Mouse (Mus musculus): ENCODE measurements around the gene Ssbp4. TPM values are rescaled to one million over a fixed set of nuclear protein-coding genes. Genes with fewer than 3 reads are reported as not detected.

The Ssbp4 gene
- polyA plus RNA-seq, 1 experiment = 84.9 TPM

DNA sequence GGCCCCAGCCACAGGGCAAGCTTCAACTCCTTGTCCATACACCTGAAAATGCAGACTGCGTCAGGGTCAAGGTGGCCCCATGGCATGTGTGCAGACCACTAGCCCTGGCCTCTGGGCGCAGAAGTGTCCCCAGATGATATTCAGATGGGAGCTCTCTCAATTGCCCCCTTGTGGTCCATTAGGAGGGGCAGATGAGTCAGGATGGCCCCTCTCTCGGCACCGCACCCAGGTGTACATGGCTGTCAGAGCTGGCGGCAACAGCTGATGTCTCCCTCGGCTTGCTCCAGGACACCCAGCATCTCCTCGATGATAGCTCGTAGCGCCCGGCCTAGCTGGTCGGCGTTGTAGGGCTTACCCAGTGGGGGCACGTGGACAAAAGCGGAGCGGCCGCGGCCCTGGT, 41.7 kb upstream of the Ssbp4 start:
- DNase-seq = no peak
- Histone ChIP-seq H3K4me3 (ENCODE audit: insufficient read depth, low read depth, low read length) (no peak overlapping the region), H3K36me3 (ENCODE audit: control insufficient read depth, insufficient read depth, low read length) (peaks cover 5% of the 10 kb centered on the region), H3K27me3 (replicated peaks; ENCODE audit: control insufficient read depth, insufficient read depth, low read length) (no peaks in the 10 kb centered on the region), H3K27ac (ENCODE audit: insufficient read depth, low read depth, low read length) (no peak overlapping the region), H3K4me1 (ENCODE audit: control insufficient read depth, insufficient read depth, low read length) (peaks cover 47% of the 10 kb centered on the region)
- 94% methylated on average over 17 of the region's 17 CpGs for WGBS
- no peak for TF ChIP-seq POLR2A (IDR thresholded peaks at IDR 0.05; ENCODE audit: low read depth, low read length)
- no peak for TF ChIP-seq CTCF (conservative IDR thresholded peaks at IDR 0.05; ENCODE audit: insufficient read depth, insufficient read length, low read depth, low read length)

DNA sequence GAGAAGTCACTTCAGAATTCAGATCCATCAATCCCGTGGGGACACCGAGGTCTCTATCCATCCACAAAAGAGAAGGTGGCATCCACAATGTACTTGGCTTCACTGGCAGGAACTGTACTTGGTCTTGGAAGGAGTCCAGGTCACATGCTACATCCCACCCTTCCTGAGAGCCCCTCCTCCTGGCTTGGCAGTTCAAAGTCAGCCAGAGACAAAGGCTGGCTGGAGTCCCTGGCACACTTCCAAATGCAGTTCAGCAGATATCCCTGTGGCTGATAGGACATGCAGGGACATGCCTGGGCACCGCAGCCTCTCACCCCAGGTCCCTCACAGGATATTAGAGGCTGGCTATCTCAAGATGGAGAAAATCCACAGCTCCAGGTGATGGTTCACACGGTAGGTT, 40.7 kb upstream of the Ssbp4 start:
- H3K4me1 ChIP-seq (ENCODE audit: control insufficient read depth, insufficient read depth, low read length) = peaks cover 48% of the 10 kb centered on the region
- peak overlapping the region; percentile 71 for H3K27ac ChIP-seq (ENCODE audit: insufficient read depth, low read depth, low read length)
- no peak overlapping the region for H3K4me3 ChIP-seq (ENCODE audit: insufficient read depth, low read depth, low read length)
- no peak for TF ChIP-seq CTCF (conservative IDR thresholded peaks at IDR 0.05; ENCODE audit: insufficient read depth, insufficient read length, low read depth, low read length)
- peak; percentile 41 for TF ChIP-seq POLR2A (IDR thresholded peaks at IDR 0.05; ENCODE audit: low read depth, low read length)
- H3K36me3 ChIP-seq (ENCODE audit: control insufficient read depth, insufficient read depth, low read length) = peaks cover 5% of the 10 kb centered on the region
- no peaks in the 10 kb centered on the region for H3K27me3 ChIP-seq (replicated peaks; ENCODE audit: control insufficient read depth, insufficient read depth, low read length)
- WGBS = 18% methylated on average over 4 of the region's 4 CpGs
- peak; percentile 97 for DNase-seq

GRCm38 (mm10) chr8:70648921-70649320, 40.2 kb upstream of the Ssbp4 start:
- DNase-seq = no peak
- Histone ChIP-seq H3K4me3 (ENCODE audit: insufficient read depth, low read depth, low read length) (no peak overlapping the region), H3K4me1 (ENCODE audit: control insufficient read depth, insufficient read depth, low read length) (peaks cover 48% of the 10 kb centered on the region), H3K36me3 (ENCODE audit: control insufficient read depth, insufficient read depth, low read length) (peaks cover 5% of the 10 kb centered on the region), H3K27ac (ENCODE audit: insufficient read depth, low read depth, low read length) (peak overlapping the region; percentile 41), H3K27me3 (replicated peaks; ENCODE audit: control insufficient read depth, insufficient read depth, low read length) (no peaks in the 10 kb centered on the region)
- 44% methylated on average over 3 of the region's 3 CpGs for WGBS
- TF ChIP-seq POLR2A (IDR thresholded peaks at IDR 0.05; ENCODE audit: low read depth, low read length) (no peak), CTCF (conservative IDR thresholded peaks at IDR 0.05; ENCODE audit: insufficient read depth, insufficient read length, low read depth, low read length) (no peak)

DNA sequence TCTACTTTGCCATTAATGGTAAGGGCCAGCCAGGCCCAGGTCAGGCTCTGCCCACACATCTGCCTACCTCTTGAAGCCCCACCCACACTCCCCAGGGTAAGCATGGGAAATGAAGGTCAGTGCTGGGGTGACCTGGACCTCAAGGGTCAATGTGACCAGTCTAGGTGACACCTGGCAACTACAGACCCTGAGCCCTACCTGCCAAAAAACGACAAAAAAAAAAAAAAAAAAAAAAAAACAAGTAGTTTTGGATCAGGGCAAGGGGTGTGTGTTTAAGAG, 39.4 kb upstream of the Ssbp4 start:
- 31% methylated on average over 1 of the region's 1 CpGs for WGBS
- DNase-seq = peak; percentile 75

DNA sequence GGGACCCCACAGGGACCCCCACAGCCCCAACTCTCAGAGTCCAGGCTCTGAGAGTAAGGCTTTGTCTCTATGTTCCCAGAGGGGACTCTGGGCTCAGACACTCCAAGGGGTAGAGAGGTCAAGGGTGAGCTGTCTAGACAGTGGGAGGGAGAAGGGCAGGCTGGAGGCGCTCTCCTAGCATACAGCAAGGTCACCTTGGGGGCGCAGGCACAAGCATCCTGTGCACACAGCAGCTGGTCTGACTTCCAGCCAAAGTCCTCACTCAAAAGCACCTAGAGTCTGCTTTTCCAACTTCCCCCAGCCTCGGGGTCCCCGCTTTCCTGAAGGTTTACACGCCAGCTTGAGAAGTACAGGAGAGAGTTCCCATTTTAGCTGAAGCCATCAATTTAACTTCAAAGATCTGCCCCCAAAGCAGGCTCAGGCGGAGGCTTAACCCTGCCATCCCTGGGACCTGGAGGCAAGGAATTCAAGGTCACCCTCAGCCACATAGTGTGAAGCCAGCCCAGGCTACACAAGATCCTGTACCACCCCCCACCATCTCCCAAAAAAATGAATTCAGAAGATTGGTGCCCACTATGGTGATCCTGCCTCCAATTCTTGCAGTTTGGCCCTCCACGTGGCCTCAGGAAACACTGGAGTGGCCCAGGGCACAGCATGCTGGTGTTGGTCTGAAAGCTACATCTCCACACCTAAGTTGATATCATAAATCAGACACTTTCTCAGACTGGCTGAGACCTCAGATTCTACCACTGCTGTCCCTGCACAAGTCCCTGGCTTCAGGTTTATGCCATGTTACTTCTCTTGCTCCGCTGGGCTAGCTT, 38.9 kb upstream of the Ssbp4 start:
- H3K36me3 ChIP-seq (ENCODE audit: control insufficient read depth, insufficient read depth, low read length) = peaks cover 5% of the 10 kb centered on the region
- 27% methylated on average over 8 of the region's 8 CpGs for WGBS
- peak overlapping the region; percentile 72 for H3K27ac ChIP-seq (ENCODE audit: insufficient read depth, low read depth, low read length)
- H3K4me3 ChIP-seq (ENCODE audit: insufficient read depth, low read depth, low read length) = no peak overlapping the region
- peaks cover 45% of the 10 kb centered on the region for H3K4me1 ChIP-seq (ENCODE audit: control insufficient read depth, insufficient read depth, low read length)
- DNase-seq = peak; percentile 84
- TF ChIP-seq CTCF (conservative IDR thresholded peaks at IDR 0.05; ENCODE audit: insufficient read depth, insufficient read length, low read depth, low read length) (no peak), POLR2A (IDR thresholded peaks at IDR 0.05; ENCODE audit: low read depth, low read length) (no peak)
- H3K27me3 ChIP-seq (replicated peaks; ENCODE audit: control insufficient read depth, insufficient read depth, low read length) = no peaks in the 10 kb centered on the region

More for the DNA sequence above, 39.4 kb upstream of the Ssbp4 start:
- TF ChIP-seq CTCF (conservative IDR thresholded peaks at IDR 0.05; ENCODE audit: insufficient read depth, insufficient read length, low read depth, low read length) = no peak
- no peak for TF ChIP-seq POLR2A (IDR thresholded peaks at IDR 0.05; ENCODE audit: low read depth, low read length)
- H3K27me3 ChIP-seq (replicated peaks; ENCODE audit: control insufficient read depth, insufficient read depth, low read length) = no peaks in the 10 kb centered on the region
- peak overlapping the region; percentile 72 for H3K27ac ChIP-seq (ENCODE audit: insufficient read depth, low read depth, low read length)
- H3K4me1 ChIP-seq (ENCODE audit: control insufficient read depth, insufficient read depth, low read length) = peaks cover 47% of the 10 kb centered on the region
- H3K4me3 ChIP-seq (ENCODE audit: insufficient read depth, low read depth, low read length) = no peak overlapping the region
- peaks cover 5% of the 10 kb centered on the region for H3K36me3 ChIP-seq (ENCODE audit: control insufficient read depth, insufficient read depth, low read length)

- Histone ChIP-seq H3K4me3 (ENCODE audit: insufficient read depth, low read depth, low read length) (no peak overlapping the region), H3K27ac (ENCODE audit: insufficient read depth, low read depth, low read length) (no peak overlapping the region), H3K36me3 (ENCODE audit: control insufficient read depth, insufficient read depth, low read length) (peaks cover 3% of the 10 kb centered on the region), H3K4me1 (ENCODE audit: control insufficient read depth, insufficient read depth, low read length) (peaks cover 45% of the 10 kb centered on the region), H3K27me3 (replicated peaks; ENCODE audit: control insufficient read depth, insufficient read depth, low read length) (no peaks in the 10 kb centered on the region)
- peak; percentile 46 for DNase-seq
- TF ChIP-seq CTCF (conservative IDR thresholded peaks at IDR 0.05; ENCODE audit: insufficient read depth, insufficient read length, low read depth, low read length) (no peak), POLR2A (IDR thresholded peaks at IDR 0.05; ENCODE audit: low read depth, low read length) (no peak)
These were observed 38.1 kb upstream of the Ssbp4 start for GRCm38 (mm10) chr8:70646775-70647174.

DNA sequence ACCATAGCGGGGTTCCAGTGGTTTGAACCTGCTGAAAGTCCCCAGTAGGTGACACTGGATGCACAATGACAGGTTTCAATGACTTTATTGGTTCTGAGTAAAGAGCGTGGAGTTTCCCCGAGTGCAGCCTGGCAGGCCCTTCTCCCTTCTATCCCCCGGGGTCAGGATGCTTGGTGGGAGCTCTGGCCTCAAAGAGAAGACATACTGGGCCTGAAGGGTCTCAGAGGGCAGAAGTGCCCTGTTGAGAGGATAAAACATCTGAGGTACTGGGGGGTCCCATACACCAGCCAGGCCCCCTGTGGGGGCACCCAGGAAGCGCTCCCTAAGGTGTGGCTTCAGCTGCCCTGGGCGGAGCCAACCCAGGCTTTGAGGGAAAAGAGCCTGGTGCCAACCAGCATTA, 37.7 kb upstream of the Ssbp4 start:
- no peaks in the 10 kb centered on the region for H3K27me3 ChIP-seq (replicated peaks; ENCODE audit: control insufficient read depth, insufficient read depth, low read length)
- peaks cover 45% of the 10 kb centered on the region for H3K4me1 ChIP-seq (ENCODE audit: control insufficient read depth, insufficient read depth, low read length)
- TF ChIP-seq CTCF (conservative IDR thresholded peaks at IDR 0.05; ENCODE audit: insufficient read depth, insufficient read length, low read depth, low read length) (no peak), POLR2A (IDR thresholded peaks at IDR 0.05; ENCODE audit: low read depth, low read length) (no peak)
- DNase-seq = peak; percentile 39
- H3K36me3 ChIP-seq (ENCODE audit: control insufficient read depth, insufficient read depth, low read length) = peaks cover 2% of the 10 kb centered on the region; the same call in 1 of the 2 replicates
- 55% methylated on average over 6 of the region's 6 CpGs for WGBS
- peak overlapping the region; percentile 10; the same call in 1 of the 2 replicates for H3K27ac ChIP-seq (ENCODE audit: insufficient read depth, low read depth, low read length)
- H3K4me3 ChIP-seq (ENCODE audit: insufficient read depth, low read depth, low read length) = no peak overlapping the region
